ENCODE assay signal across 8 mouse cellular contexts in genomic region chr13:21717397-21718357, GRCm38 (mm10). TPM values are rescaled to one million over a fixed set of nuclear protein-coding genes. Genes with fewer than 3 reads are reported as not detected.
A peak's percentile ranks its signal among the peaks of the same experiment; 100 is the strongest.
DNase-seq lines count a peak whose midpoint lies in the region; ATAC-seq lines count a peak whose summit lies in the region.
"Not testable (repeated sequence)": the region's sequence is repeated elsewhere in the genome, so short reads cannot be mapped to it uniquely, and the experiment has no call there.

Gene Hist1h3h, plus strand, starts transcription at chr13:21717659.

- H3K4me1 ChIP-seq in hindbrain, embryonic 15.5 days (replicated peaks) = peaks cover 39% of the 10 kb centered on the region

- WGBS in hindbrain, embryonic 15.5 days = under 1% methylated on average over 31 of the region's 56 CpGs

- peak within 1 kb of the TSS; percentile 44 for H3K4me3 ChIP-seq in hindbrain, embryonic 15.5 days

- H3K27me3 ChIP-seq in hindbrain, embryonic 15.5 days = not testable (repeated sequence)

- not testable (repeated sequence) for H3K36me3 ChIP-seq in hindbrain, embryonic 15.5 days

- peak within 1 kb of the TSS; percentile 59 for H3K9ac ChIP-seq in hindbrain, embryonic 15.5 days

- DNase-seq in T-cell, adult 2 months (ENCODE audit: low spot score) = peak; percentile 79
- peak; percentile 67 to 76 for DNase-seq in cerebellum, postnatal 36 days
- peak; percentile 90 to 95 for DNase-seq in frontal cortex, postnatal 36 days (ENCODE audit: low spot score in 2 of 2)
- peak; percentile 85 for DNase-seq in left cerebral cortex, adult 11 months (ENCODE audit: low spot score)
- peak; percentile 90 for DNase-seq in lung, postnatal 36 days
- peak; percentile 97 for DNase-seq in retina, postnatal 1 day
- DNase-seq in thymus, postnatal 4 days = peak; percentile 88

- not testable (repeated sequence) for H3K9me3 ChIP-seq in hindbrain, embryonic 15.5 days

- peak; percentile 40 for ATAC-seq in hindbrain, embryonic 15.5 days (ENCODE audit: low FRiP score, low read depth)

- H3K4me2 ChIP-seq in hindbrain, embryonic 15.5 days = peak within 1 kb of the TSS; percentile 77

- H3K27ac ChIP-seq in hindbrain, embryonic 15.5 days (replicated peaks) = peak within 1 kb of the TSS; percentile 92

RNA-seq across cellular contexts. Expression of gene Hist1h3h, which starts in this region (rescaled TPM):
- 2.5 and 3.5 TPM in 2 replicates for polyA plus RNA-seq in hindbrain, embryonic 15.5 days (2015; fragmentation: Nextera tagmentation; extraction: Ambion mirVana)

Comparison
In these comparisons a context has a peak if more than half of its experiments do, and no peak if none do; other contexts are left out.
1. Peak in every context shown above with its lines: DNase-seq, ATAC-seq, H3K4me3 ChIP-seq and H3K27ac ChIP-seq.